Mouse (Mus musculus) cerebellum, postnatal 25 days (tissue): ENCODE data around the gene Rab20.
A peak's percentile ranks its signal among the peaks of the same experiment; 100 is the strongest.
"Not testable (repeated sequence)": the region's sequence is repeated elsewhere in the genome, so short reads cannot be mapped to it uniquely, and the experiment has no call there.

Experiments used
- DNase-seq, 2 experiments: peaks; one replicate each; pipeline ENCODE4 v3.0.0; 2021; ENCODE audit warnings: mixed read lengths in 2 of 2

The Rab20 gene

GRCm38 (mm10) chr8:11477811-11478761 lies at the start of gene Rab20:
TSS of gene Rab20 (minus strand) at chr8:11478710.
- peak in 1 of 2 experiments; percentile 51 for DNase-seq

- no peak for DNase-seq
These were observed 44.8 kb upstream of the Rab20 start for GRCm38 (mm10) chr8:11523331-11523730.

- DNase-seq = peak in 1 of 2 experiments; percentile 31
These were observed 40.2 kb upstream of the Rab20 start for GRCm38 (mm10) chr8:11518676-11519075.

- DNase-seq = no peak
These were observed 39.5 kb upstream of the Rab20 start for GRCm38 (mm10) chr8:11518056-11518396.

- DNase-seq = no peak
These were observed 39.0 kb upstream of the Rab20 start for GRCm38 (mm10) chr8:11517366-11518055.

- no peak for DNase-seq
These were observed 37.8 kb upstream of the Rab20 start for GRCm38 (mm10) chr8:11516292-11516691.

- no peak for DNase-seq
These were observed 34.7 kb upstream of the Rab20 start for GRCm38 (mm10) chr8:11513247-11513646.

- DNase-seq = no peak
These were observed 34.2 kb upstream of the Rab20 start for GRCm38 (mm10) chr8:11512711-11513110.

- DNase-seq = no peak
These were observed 32.5 kb upstream of the Rab20 start for GRCm38 (mm10) chr8:11510971-11511370.

GRCm38 (mm10) chr8:11508880-11509279 lies 30.4 kb upstream of the Rab20 start:
- no peak for DNase-seq

GRCm38 (mm10) chr8:11506802-11507201 lies 28.3 kb upstream of the Rab20 start:
- DNase-seq = peak; percentile 44 to 69

GRCm38 (mm10) chr8:11506074-11506473 lies 27.6 kb upstream of the Rab20 start:
- DNase-seq = no peak

- DNase-seq = no peak
These were observed 25.1 kb upstream of the Rab20 start for GRCm38 (mm10) chr8:11503476-11504232.

GRCm38 (mm10) chr8:11498786-11499485 lies 20.4 kb upstream of the Rab20 start:
- DNase-seq = no peak

- DNase-seq = no peak
These were observed 19.8 kb upstream of the Rab20 start for GRCm38 (mm10) chr8:11498281-11498680.

- DNase-seq = peak; percentile 92 to 94
These were observed 18.8 kb upstream of the Rab20 start, which contains the start of gene Naxd for GRCm38 (mm10) chr8:11497017-11497990. TSS of gene Naxd (plus strand) at chr8:11497506.

GRCm38 (mm10) chr8:11492340-11492739 lies 13.8 kb upstream of the Rab20 start:
- DNase-seq = not testable (repeated sequence)

GRCm38 (mm10) chr8:11487229-11487628 lies 8.7 kb upstream of the Rab20 start:
- no peak for DNase-seq

GRCm38 (mm10) chr8:11486142-11486541 lies 7.6 kb upstream of the Rab20 start:
- DNase-seq = peak; percentile 65 to 81

- no peak for DNase-seq
These were observed 4.0 kb upstream of the Rab20 start for GRCm38 (mm10) chr8:11482537-11482936.

- no peak for DNase-seq
These were observed 3.4 kb upstream of the Rab20 start for GRCm38 (mm10) chr8:11481876-11482275.
